Mouse (Mus musculus) olfactory bulb, adult 2 months (tissue): ENCODE data around the gene Ppp1r3g. TPM values are rescaled to one million over a fixed set of nuclear protein-coding genes. Genes with fewer than 3 reads are reported as not detected.

Source experiments
- H3K27ac ChIP-seq: fragments of 200-500 bp; 2 replicates; pipeline ENCODE4 v1.5.1; 2012; ENCODE audit warnings: low read depth, low read length; ENCODE audit not compliant: insufficient read depth
- H3K4me1 ChIP-seq: fragments of 200-500 bp; 2 replicates; pipeline ENCODE4 v1.6.1; 2012; ENCODE audit warnings: low read length; ENCODE audit not compliant: control insufficient read depth, insufficient read depth
- H3K4me3 ChIP-seq: fragments of 200-500 bp; 2 replicates; pipeline ENCODE4 v1.5.1; 2012; ENCODE audit warnings: mild to moderate bottlenecking, low read depth, low read length, moderate library complexity; ENCODE audit not compliant: insufficient read depth
- CTCF ChIP-seq: fragments of 200-500 bp; IDR thresholded peaks from 2 replicates; pipeline ENCODE4 v1.5.1; 2012; ENCODE audit warnings: low read depth, mild to moderate bottlenecking, low read length, moderate library complexity; ENCODE audit not compliant: insufficient read depth
- POLR2A ChIP-seq: fragments of 200-500 bp; IDR thresholded peaks from 2 replicates; pipeline ENCODE4 v1.6.1; 2012; ENCODE audit warnings: mild to moderate bottlenecking, low read depth, low read length, moderate library complexity; ENCODE audit not compliant: insufficient read depth
- WGBS: fragments of 180-500 bp; shearing (Covaris S2); methylation state at CpG from one replicate; pipeline ENCODE4 v1.1.7; 2018; 5-methylcytosine and 5-hydroxymethylcytosine counted together
- polyA plus RNA-seq: library from polyadenylated mRNA; stranded (reverse); fragments of >200 nt; gene quantifications from 2 replicates; pipeline ENCODE4 v1.2.4, GENCODE M21; 2012; ENCODE audit warnings: low replicate concordance; ENCODE audit not compliant: missing spikeins, insufficient read depth, insufficient read length

Gene Ppp1r3g
- polyA plus RNA-seq, result not detected in 2 replicates

DNA sequence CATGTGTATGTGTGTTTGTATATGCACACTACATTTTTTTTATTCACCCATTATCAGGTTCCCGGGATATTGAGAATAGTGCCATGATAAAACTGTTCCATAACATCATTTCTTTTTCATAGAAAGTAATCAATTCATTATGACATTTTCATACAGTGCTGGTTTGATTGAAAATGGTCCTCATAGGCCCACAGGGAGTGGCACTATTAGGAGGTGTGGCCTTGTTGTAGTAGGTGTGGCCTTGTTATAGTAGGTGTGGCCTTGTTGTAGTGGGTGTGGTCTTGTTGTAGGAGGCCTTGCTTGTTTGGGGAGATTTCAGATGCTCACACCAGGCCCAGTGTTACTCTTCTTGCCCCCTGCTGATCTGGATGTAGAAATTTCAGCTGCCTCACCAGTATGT, at the start of gene Ppp1r3g:
Gene Ppp1r3g, plus strand, starts transcription at position 301 of the 400 bp plus-strand sequence.
- Histone ChIP-seq H3K4me3 (no peak within 1 kb of the TSS), H3K4me1 (no peaks in the 10 kb centered on the region), H3K27ac (no peak within 1 kb of the TSS)
- 100% methylated on average over 1 of the region's 1 CpGs for WGBS
- TF ChIP-seq CTCF (no peak), POLR2A (no peak)

DNA sequence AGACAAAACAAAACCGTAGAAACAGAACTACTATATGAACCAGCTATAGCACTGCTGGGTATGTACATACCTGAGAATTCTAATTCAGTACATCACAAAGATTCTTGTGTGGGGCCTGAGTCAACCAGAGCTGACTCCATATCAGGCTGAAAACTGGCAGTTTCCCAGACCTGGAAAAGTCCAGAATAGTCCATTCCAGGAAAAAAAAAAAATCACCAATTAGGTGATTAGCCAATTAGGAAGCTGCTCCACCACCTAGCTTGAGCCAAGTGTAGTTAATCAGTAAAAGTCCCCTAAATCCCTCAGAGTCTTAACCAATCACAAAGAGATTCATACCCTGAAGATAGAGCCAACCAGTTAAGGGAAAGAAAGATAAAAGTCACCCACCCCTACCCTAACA, 47.2 kb upstream of the Ppp1r3g start:
- H3K27ac ChIP-seq, result no peak overlapping the region
- TF ChIP-seq POLR2A (no peak), CTCF (no peak)
- 76% methylated on average over 1 of the region's 1 CpGs for WGBS
- no peaks in the 10 kb centered on the region for H3K4me1 ChIP-seq
- no peak overlapping the region for H3K4me3 ChIP-seq

DNA sequence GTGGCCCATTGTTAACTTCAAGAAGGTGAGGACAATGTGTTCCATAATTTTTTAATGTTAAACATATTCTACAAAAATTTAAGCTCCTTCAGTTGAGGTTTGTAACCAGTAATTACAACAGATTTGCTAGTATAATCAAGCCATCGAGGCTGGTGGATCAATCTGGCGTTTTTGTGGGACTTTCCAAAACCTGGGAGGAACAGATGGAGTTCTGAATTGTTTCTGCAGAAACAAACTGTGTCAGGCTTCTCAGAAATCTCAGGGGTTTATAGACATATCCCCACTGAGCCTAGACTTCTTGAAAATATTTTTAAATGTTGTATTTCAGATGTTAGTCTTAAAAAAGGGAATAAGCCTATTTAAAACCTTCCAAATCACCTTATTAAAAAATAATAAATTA, 20.6 kb upstream of the Ppp1r3g start:
- TF ChIP-seq POLR2A (no peak), CTCF (no peak)
- H3K4me1 ChIP-seq, result no peaks in the 10 kb centered on the region
- 68% methylated on average over 2 of the region's 2 CpGs for WGBS
- no peak overlapping the region for H3K27ac ChIP-seq
- H3K4me3 ChIP-seq, result no peak overlapping the region

GRCm38 (mm10) chr13:35939871-35940665, 18.6 kb upstream of the Ppp1r3g start:
- WGBS, result 69% methylated on average over 18 of the region's 18 CpGs
- TF ChIP-seq POLR2A (no peak), CTCF (no peak)

GRCm38 (mm10) chr13:35940934-35941333, 17.7 kb upstream of the Ppp1r3g start:
- H3K27ac ChIP-seq, result no peak overlapping the region
- WGBS, result 86% methylated on average over 5 of the region's 5 CpGs
- TF ChIP-seq POLR2A, result no peak
- no peak for TF ChIP-seq CTCF
- H3K4me3 ChIP-seq, result no peak overlapping the region
- H3K4me1 ChIP-seq, result no peaks in the 10 kb centered on the region

More at GRCm38 (mm10) chr13:35939871-35940665, 18.6 kb upstream of the Ppp1r3g start:
- Histone ChIP-seq H3K27ac (no peak overlapping the region), H3K4me1 (no peaks in the 10 kb centered on the region), H3K4me3 (no peak overlapping the region)

DNA sequence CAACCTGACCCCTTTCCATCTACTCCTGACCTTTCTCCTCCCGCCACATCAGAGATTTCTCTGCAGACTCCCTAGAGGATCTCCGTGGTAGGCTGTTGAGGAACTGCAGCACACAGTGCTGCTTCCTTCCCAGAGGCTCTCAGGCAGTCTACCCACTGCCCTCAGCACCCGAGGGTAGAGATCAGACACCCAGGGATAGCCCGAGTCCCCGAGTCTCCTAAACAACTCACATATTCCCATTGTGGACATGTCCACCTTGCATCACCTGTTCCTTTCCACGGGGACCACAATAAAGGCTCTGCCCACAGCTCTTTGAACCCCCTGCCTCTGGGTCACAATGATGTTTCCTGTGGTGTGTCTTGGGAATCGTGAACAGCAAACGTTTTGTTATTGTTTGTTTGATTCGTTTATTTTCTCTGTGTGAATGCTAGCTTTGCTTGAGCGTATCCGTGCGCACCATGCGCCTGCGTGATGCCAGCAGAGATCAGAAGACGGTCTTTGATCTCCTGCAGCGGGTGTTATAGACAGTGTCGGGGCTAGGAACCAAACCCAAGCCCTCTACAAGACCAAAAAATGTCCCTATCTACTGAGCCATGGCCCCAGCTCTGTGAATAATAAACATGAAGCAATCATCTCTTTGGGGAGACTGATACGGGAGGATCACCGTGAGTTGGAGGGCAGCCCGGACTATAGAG, 11.8 kb upstream of the Ppp1r3g start:
- no peak overlapping the region for H3K27ac ChIP-seq
- no peaks in the 10 kb centered on the region for H3K4me1 ChIP-seq
- TF ChIP-seq POLR2A (no peak), CTCF (no peak)
- H3K4me3 ChIP-seq, result no peak overlapping the region
- WGBS, result 77% methylated on average over 20 of the region's 20 CpGs

DNA sequence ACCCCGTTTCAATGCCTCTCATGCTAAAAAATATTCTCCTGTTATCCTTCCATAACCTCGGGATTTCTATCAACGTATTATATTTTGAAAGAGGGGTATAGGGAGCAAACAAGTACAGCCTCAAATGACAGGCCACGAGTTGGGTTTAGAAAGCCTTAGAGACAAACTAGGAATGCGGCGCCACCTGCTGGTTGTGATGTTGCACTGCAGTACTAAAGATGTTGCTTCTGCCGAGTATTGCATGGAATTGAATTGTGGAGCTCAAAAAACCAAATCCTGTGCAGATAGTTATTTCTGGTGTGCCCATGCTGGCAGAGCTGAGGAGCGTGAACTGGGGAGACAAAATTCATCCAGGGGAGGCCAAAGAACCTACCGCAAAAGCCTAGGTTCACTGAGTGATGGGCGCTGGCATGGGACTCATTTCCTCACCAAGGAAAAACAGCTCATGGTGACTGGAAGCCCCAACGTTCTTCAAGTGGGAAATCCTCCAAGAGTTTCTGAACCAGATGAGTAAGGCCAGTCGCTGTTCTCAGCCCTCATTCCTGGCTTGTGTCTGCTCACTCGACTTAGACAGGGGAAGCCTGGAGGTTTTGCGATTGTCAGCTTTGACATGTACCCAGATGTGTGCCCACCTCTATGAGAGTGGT, 11.2 kb upstream of the Ppp1r3g start:
- TF ChIP-seq CTCF, result 0 out of 2 replicates have a peak, but pooled peaks have one; percentile 18
- TF ChIP-seq POLR2A, result no peak
- Histone ChIP-seq H3K4me1 (no peaks in the 10 kb centered on the region), H3K4me3 (no peak overlapping the region), H3K27ac (no peak overlapping the region)
- WGBS, result 22% methylated on average over 14 of the region's 14 CpGs

DNA sequence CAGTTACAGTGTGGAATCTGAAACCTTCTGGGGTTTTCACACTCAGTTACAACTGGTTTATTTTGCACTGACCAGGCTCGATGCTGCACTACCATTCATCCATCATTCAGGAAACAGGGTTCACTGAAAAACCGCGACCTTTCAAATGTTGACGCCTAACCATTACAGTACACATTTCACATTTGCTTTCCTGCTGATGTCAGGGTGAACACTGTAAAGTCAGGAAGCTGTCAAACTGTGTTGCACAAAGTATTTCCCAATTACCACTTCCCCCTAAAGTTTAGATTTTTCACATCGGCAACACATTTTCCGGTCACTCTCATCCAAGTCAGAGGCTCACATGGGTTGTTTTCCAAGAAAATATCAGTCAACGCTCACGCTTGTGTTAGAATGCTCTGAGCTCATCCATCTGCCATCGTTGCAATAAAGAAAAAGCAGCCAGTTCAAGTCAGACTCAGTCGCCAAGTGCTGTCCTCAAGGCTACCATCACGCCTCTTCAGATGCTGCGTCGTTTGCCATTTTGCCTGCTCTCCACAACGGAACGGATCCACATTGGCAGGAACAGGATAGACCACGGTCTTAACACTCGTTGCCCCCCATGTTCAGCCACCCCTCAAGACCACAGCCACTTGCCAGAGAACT, 8.7 kb upstream of the Ppp1r3g start:
- H3K4me1 ChIP-seq, result no peaks in the 10 kb centered on the region
- no peak for TF ChIP-seq POLR2A
- no peak for TF ChIP-seq CTCF
- H3K4me3 ChIP-seq, result no peak overlapping the region
- no peak overlapping the region for H3K27ac ChIP-seq
- 89% methylated on average over 17 of the region's 17 CpGs for WGBS
